Mouse (Mus musculus) neural tube, embryonic 13.5 days (tissue): ENCODE data around the gene Clip2. TPM values are rescaled to one million over a fixed set of nuclear protein-coding genes. Genes with fewer than 3 reads are reported as not detected.

ENCODE experiments used
- ATAC-seq: fragments of 200-750 bp; cut with Nextera tagmentation; 2 replicates; pipeline ENCODE4 v1.8.0; 2017; ENCODE audit warnings: low read depth, mild to moderate bottlenecking, moderate TSS enrichment, moderate library complexity
- H3K27ac ChIP-seq: fragments of 300-500 bp; sonication (generic); replicated peaks from 2 replicates; pipeline ENCODE4 v1.5.1; 2015; ENCODE audit warnings: moderate library complexity, mild to moderate bottlenecking, inconsistent platforms
- H3K27me3 ChIP-seq: fragments of 300-500 bp; sonication (generic); 2 replicates; pipeline ENCODE4 v1.6.1; 2015; ENCODE audit warnings: mild to moderate bottlenecking, inconsistent platforms
- H3K36me3 ChIP-seq: fragments of 300-500 bp; sonication (generic); 2 replicates; pipeline ENCODE4 v1.6.1; 2015; ENCODE audit warnings: mild to moderate bottlenecking, inconsistent platforms
- H3K4me1 ChIP-seq: fragments of 300-500 bp; sonication (generic); replicated peaks from 2 replicates; pipeline ENCODE4 v1.6.1; 2015; ENCODE audit warnings: inconsistent platforms
- H3K4me2 ChIP-seq: fragments of 300-500 bp; sonication (generic); 2 replicates; pipeline ENCODE4 v1.6.1; 2015; ENCODE audit warnings: inconsistent platforms, mild to moderate bottlenecking, moderate library complexity
- H3K4me3 ChIP-seq: fragments of 300-500 bp; sonication (generic); 2 replicates; pipeline ENCODE4 v1.5.1; 2015; ENCODE audit warnings: mild to moderate bottlenecking, inconsistent platforms
- H3K9ac ChIP-seq: fragments of 300-500 bp; sonication (generic); 2 replicates; pipeline ENCODE4 v1.6.1; 2015; ENCODE audit warnings: moderate library complexity, mild to moderate bottlenecking, inconsistent platforms
- H3K9me3 ChIP-seq: fragments of 300-500 bp; sonication (generic); 2 replicates; pipeline ENCODE4 v1.6.1; 2016; ENCODE audit warnings: inconsistent platforms
- WGBS: fragments of 180-500 bp; shearing (Covaris S2); methylation state at CpG from one replicate; pipeline ENCODE4 v1.1.7; 2015; 5-methylcytosine and 5-hydroxymethylcytosine counted together
- polyA plus RNA-seq: library from polyadenylated mRNA; unstranded; fragments of >200 nt; fragmentation: Nextera tagmentation; extraction: Ambion mirVana; gene quantifications from 2 replicates; pipeline ENCODE4 v1.2.1, GENCODE M21; 2015

Gene Clip2
- polyA plus RNA-seq, 1 experiment from 2014 or later, result 11.9 TPM

DNA sequence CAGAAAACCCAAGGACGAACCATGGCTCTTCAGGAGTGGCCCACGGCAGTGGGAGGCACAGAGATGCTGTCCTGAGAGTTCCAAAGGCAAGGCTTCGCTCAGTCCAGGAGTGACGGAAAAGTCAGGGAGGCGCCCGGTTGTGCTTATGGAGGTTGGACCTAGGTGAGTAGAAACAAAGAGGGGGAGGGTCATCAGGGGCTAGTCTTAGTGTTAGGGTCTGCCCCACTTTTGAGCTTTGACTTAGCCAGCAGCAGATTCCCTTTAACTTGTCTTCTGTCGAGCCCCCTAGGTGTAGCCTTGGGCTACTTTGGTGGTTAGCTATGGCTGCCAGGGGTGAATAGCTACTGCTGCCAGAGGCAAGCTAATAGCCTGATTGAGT, 7.8 kb upstream of the Clip2 start, which contains the start of gene Syna:
TSS of gene Syna (minus strand) at position 101 of the 379 bp plus-strand sequence.
- H3K4me3 ChIP-seq, result no peak within 1 kb of the TSS
- H3K9me3 ChIP-seq, result 0 out of 2 replicates have a peak, but pooled peaks cover 2% of the 10 kb centered on the region
- H3K27me3 ChIP-seq, result no peaks in the 10 kb centered on the region
- no peak within 1 kb of the TSS for H3K9ac ChIP-seq
- no peak within 1 kb of the TSS for H3K4me2 ChIP-seq
- no peaks in the 10 kb centered on the region; the same call in 1 of the 2 replicates for H3K36me3 ChIP-seq
- 96% methylated on average over 7 of the region's 7 CpGs for WGBS
- peaks cover 9% of the 10 kb centered on the region for H3K4me1 ChIP-seq
- H3K27ac ChIP-seq, result no peak within 1 kb of the TSS
- no peak for ATAC-seq

DNA sequence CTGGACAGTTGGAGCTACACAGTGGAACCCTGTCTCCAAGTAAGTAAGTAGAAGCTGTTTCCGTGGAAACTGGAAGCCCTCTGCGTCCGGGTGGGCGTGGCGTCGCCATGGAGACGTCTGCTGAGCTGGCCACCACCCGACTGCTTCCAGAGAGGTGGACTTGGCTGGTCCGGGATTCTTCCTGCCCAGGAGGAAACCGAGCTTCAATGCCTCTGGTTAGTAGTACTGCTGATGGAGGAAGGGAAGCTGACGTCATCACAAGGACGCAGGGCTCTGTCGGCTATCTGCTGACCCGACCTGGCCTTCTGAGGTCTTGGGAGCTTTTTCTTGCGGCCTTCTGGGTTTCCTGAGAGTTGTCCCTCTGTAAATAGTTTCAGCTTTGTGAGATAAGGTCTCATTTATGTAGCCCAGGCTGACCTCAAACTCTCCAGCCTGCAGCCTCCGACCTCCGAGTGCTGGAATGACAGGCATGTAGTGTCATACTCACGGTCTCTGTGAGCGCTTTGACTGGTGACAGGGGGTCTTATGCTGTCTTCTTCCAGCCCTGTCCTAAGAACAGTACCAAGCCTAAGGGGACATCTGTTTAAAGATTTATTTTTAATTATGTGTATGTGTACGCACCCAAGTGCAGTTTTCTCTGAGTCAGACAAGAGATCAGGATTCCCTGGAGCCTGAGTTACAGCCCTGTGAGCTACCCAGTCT, 3.4 kb upstream of the Clip2 start:
- Histone ChIP-seq H3K9ac (peak overlapping the region; percentile 41; the same call in 1 of the 2 replicates), H3K4me1 (peaks cover 27% of the 10 kb centered on the region), H3K4me3 (no peak overlapping the region), H3K4me2 (peak overlapping the region; percentile 40), H3K27me3 (no peaks in the 10 kb centered on the region), H3K27ac (peak overlapping the region; percentile 54; the same call in 1 of the 2 replicates), H3K36me3 (no peaks in the 10 kb centered on the region; the same call in 1 of the 2 replicates), H3K9me3 (0 out of 2 replicates have a peak, but pooled peaks cover 2% of the 10 kb centered on the region)
- ATAC-seq, result no peak
- WGBS, result 14% methylated on average over 20 of the region's 20 CpGs

DNA sequence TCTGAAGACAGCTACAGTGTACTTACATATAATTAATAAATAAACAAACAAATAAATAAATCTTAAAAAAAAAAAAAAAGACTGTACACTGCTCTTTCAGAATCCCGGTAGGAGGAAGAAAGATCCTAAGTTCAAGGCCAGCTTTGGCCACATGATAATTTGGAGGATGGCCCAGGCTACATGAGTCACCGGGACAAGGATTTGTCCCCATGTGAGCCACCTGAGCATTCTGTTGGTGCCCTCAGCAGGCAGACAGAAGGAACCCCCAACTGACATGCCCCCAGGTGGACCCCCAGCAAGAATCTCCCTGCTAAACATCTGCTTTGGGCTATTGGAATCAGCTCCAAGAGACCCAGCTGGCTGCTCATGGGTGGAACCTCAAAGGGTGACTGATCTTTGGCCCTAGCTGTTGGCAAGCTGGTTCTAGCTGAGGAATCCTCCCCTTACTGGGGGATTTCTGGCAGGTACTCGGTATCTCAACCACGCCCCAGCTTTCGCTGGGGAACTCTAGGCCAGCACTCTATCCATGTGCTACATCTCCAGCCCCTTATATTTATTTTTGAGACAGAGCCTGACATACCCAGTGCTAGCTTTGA, 1.8 kb upstream of the Clip2 start:
- no peak overlapping the region for H3K4me2 ChIP-seq
- WGBS, result 90% methylated on average over 5 of the region's 5 CpGs
- 0 out of 2 replicates have a peak, but pooled peaks cover 2% of the 10 kb centered on the region for H3K9me3 ChIP-seq
- H3K36me3 ChIP-seq, result no peaks in the 10 kb centered on the region; the same call in 1 of the 2 replicates
- no peak overlapping the region for H3K9ac ChIP-seq
- no peaks in the 10 kb centered on the region for H3K27me3 ChIP-seq
- no peak overlapping the region for H3K4me3 ChIP-seq
- peaks cover 42% of the 10 kb centered on the region for H3K4me1 ChIP-seq
- no peak for ATAC-seq
- no peak overlapping the region for H3K27ac ChIP-seq

DNA sequence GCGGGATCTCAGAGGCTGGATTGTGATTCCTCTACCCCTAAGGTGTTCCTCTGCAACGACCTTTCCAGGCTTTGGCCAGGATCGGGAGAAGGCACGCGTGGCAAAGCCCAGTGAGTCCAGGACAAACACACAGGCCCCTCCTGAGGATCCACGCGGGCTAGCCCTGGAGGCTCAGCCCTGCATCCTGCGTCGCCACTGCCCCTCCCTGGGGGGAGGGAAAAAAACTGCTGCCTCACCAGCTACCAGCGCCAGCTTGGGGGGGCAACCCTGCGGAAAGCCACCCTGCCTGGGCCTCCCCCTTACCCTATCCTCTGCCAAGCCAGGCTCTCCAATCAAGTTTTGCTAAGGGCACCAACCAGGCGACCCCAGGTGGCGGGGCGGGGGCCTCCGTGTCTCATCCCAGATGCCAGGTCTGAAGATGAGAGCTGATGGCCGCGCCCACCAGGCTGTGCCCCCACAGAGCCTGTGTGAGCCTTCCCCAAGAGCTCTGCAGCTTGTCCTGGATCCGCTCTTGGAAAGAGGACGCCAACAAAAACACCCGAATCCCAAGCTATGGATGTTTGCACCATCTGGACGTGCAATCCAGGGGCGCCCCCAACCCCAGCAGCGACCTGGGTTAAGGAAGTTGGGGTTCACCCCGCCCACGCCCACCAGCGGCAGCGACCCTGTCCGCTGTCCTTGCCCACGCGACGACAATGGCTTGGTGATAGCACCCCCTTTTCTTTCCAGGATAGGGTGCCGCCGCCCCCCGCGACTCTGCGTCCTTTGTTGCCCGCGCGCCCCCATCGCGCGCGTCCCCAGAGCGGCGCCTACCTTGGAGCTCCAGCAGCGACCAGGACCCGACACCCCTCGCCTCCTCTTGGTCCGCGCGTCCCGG, 763 bp downstream of the Clip2 start:
- Histone ChIP-seq H3K9me3 (no peaks in the 10 kb centered on the region), H3K4me2 (peak overlapping the region; percentile 95), H3K36me3 (no peaks in the 10 kb centered on the region; the same call in 1 of the 2 replicates), H3K9ac (peak overlapping the region; percentile 98), H3K27me3 (no peaks in the 10 kb centered on the region), H3K4me3 (peak overlapping the region; percentile 97), H3K4me1 (peaks cover 66% of the 10 kb centered on the region), H3K27ac (peak overlapping the region; percentile 99)
- ATAC-seq, result peak; percentile 51
- WGBS, result 2% methylated on average over 50 of the region's 52 CpGs

DNA sequence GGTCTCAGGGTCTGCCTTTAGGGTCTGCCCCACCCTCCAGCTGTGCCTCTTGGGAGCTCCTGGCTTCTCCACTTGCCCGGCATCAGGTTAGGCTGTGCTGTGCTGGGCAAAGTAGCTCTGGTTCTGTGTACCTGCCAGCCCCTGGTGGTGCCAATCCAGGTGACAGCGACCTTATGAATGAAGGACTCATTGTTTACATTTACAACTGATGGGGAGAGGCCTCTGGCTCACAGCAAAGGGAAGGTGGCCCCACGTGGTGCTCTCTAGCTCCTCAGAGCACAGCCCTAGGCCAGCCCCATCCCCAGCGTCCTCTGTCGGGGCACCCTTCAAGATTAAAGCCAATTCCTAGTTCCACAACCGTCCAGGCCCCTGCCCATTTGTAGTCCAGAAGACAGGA, 1.4 kb downstream of the Clip2 start:
- 8% methylated on average over 6 of the region's 6 CpGs for WGBS
- H3K4me2 ChIP-seq, result peak overlapping the region; percentile 95
- H3K27ac ChIP-seq, result peak overlapping the region; percentile 99
- no peaks in the 10 kb centered on the region for H3K9me3 ChIP-seq
- no peak for ATAC-seq
- H3K27me3 ChIP-seq, result no peaks in the 10 kb centered on the region
- peak overlapping the region; percentile 98 for H3K9ac ChIP-seq
- peaks cover 71% of the 10 kb centered on the region for H3K4me1 ChIP-seq
- no peaks in the 10 kb centered on the region; the same call in 1 of the 2 replicates for H3K36me3 ChIP-seq
- peak overlapping the region; percentile 97 for H3K4me3 ChIP-seq

- Histone ChIP-seq H3K9ac (0 out of 2 replicates have a peak overlapping the region, but pooled peaks have one; percentile 98), H3K9me3 (no peaks in the 10 kb centered on the region), H3K27me3 (no peaks in the 10 kb centered on the region), H3K4me2 (peak overlapping the region; percentile 95), H3K36me3 (peaks cover 7% of the 10 kb centered on the region), H3K4me3 (peak overlapping the region; percentile 97), H3K4me1 (peaks cover 71% of the 10 kb centered on the region), H3K27ac (no peak overlapping the region)
- WGBS, result 90% methylated on average over 3 of the region's 3 CpGs
- ATAC-seq, result no peak
These were observed 2.5 kb downstream of the Clip2 start for GRCm38 (mm10) chr5:134549640-134550168.

DNA sequence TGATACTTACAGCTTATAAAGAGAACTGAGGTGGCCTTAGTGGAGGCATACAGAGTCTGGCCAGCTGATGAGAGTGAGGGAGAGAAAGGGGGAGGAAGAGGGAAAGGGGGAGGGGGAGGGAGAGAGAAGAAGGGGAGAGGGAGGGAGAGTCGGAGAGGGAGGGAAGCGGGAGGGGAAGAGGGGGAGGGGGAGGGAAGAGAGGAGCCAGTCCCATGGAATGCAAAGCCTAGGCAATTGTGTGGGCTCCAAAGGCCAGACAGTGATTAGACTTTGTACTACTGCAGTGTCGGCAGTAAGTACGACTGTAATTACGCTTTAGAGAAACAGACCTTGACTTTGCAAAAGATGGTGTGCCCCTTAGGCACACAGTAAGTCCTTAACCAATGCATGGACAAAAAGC, 3.9 kb downstream of the Clip2 start:
- H3K4me1 ChIP-seq, result peaks cover 76% of the 10 kb centered on the region
- peak overlapping the region; percentile 95 for H3K4me2 ChIP-seq
- H3K9me3 ChIP-seq, result no peaks in the 10 kb centered on the region
- peaks cover 14% of the 10 kb centered on the region for H3K36me3 ChIP-seq
- no peak overlapping the region for H3K4me3 ChIP-seq
- no peak overlapping the region for H3K27ac ChIP-seq
- no peaks in the 10 kb centered on the region for H3K27me3 ChIP-seq
- 51% methylated on average over 5 of the region's 5 CpGs for WGBS
- H3K9ac ChIP-seq, result 0 out of 2 replicates have a peak overlapping the region, but pooled peaks have one; percentile 5
- ATAC-seq, result no peak

- peak overlapping the region; percentile 41; the same call in 1 of the 2 replicates for H3K9ac ChIP-seq
- H3K27ac ChIP-seq, result no peak overlapping the region
- 84% methylated on average over 7 of the region's 7 CpGs for WGBS
- no peak for ATAC-seq
- H3K4me3 ChIP-seq, result no peak overlapping the region
- peaks cover 80% of the 10 kb centered on the region for H3K4me1 ChIP-seq
- no peaks in the 10 kb centered on the region for H3K9me3 ChIP-seq
- no peaks in the 10 kb centered on the region for H3K27me3 ChIP-seq
- H3K4me2 ChIP-seq, result no peak overlapping the region
- H3K36me3 ChIP-seq, result peaks cover 14% of the 10 kb centered on the region
These were observed 5.4 kb downstream of the Clip2 start for GRCm38 (mm10) chr5:134546790-134547189.

DNA sequence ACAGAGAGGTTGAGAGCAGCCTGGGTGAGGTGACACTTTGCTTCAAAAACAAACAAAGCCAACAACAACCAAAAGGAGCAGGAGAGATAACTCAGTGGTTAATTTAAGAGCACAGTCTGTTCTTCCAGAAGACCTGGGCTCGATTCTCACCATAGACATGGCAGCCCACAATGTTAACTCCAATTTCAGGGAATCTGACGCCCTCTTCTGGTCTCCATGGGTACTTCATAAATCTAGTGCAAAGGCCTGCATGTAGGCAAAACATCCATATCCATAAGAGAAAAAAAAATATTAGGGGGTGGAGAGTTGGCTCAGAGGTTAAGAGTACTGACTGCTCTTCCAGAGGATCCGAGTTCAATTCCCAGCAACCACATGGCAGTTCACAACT, 7.0 kb downstream of the Clip2 start:
- Histone ChIP-seq H3K27ac (no peak overlapping the region), H3K9me3 (no peaks in the 10 kb centered on the region), H3K36me3 (peaks cover 19% of the 10 kb centered on the region), H3K4me3 (no peak overlapping the region), H3K4me1 (peaks cover 85% of the 10 kb centered on the region), H3K4me2 (no peak overlapping the region), H3K9ac (no peak overlapping the region), H3K27me3 (no peaks in the 10 kb centered on the region)
- WGBS, result 57% methylated on average over 3 of the region's 3 CpGs
- no peak for ATAC-seq

DNA sequence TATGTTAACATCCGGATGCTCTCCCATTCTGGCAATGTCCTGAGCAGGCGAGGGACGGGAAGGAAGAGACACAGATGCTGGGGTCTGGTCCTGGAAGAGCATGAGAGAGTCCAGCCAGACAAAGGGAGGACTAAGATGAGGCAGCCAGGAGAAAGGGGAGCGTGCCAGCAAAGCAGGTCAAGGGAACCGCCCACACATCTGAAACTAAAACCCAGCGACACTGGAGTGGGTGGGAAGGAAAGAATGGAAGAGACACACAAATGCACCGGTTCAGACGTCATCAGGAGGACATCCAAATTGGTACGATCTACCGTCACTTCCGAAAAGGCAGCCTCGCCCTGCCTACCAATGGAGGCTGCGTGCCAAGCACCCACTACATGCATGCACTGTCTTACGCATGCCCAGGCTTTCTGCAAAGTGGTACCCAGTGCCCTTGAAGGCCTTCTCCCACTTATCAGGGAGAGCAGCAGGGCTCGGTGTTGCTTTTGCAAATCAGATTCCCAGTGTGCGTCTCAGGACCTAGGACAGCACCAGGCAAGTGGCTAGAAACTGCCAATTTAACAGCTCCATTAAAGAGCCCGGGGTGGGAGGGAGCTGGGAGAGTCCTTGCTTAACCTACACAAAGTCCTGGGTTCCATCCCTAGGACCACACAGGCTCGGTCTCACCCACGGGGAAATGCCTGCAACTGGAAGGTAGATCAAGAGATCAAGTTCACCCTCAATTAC, 7.6 kb downstream of the Clip2 start:
- Histone ChIP-seq H3K4me2 (no peak overlapping the region), H3K36me3 (peaks cover 19% of the 10 kb centered on the region), H3K27me3 (no peaks in the 10 kb centered on the region), H3K4me1 (peaks cover 85% of the 10 kb centered on the region), H3K27ac (no peak overlapping the region), H3K9ac (no peak overlapping the region), H3K9me3 (no peaks in the 10 kb centered on the region), H3K4me3 (no peak overlapping the region)
- ATAC-seq, result no peak
- 66% methylated on average over 19 of the region's 19 CpGs for WGBS

DNA sequence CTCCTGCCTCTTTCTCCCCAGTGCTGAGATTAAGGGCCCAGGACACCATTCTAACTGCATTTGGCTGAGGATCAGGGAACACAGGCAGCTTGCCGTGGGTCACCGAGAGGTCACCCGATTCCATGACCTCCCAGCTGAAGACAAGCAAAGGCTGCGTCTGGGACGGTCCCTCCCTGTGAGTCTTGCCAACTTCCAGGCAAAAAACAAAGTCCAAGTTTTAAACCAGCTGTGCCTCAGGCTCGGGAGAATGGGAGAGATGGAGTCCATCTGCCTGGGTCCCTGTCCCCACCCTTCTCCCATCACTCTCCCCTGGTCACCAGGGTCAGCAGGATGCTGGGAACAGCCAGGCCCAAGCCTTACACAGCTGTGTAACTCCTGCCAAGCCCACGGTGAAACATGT, 10.6 kb downstream of the Clip2 start:
- no peaks in the 10 kb centered on the region for H3K9me3 ChIP-seq
- H3K4me3 ChIP-seq, result no peak overlapping the region
- H3K36me3 ChIP-seq, result peaks cover 41% of the 10 kb centered on the region
- peaks cover 60% of the 10 kb centered on the region for H3K4me1 ChIP-seq
- H3K27me3 ChIP-seq, result no peaks in the 10 kb centered on the region
- WGBS, result 31% methylated on average over 7 of the region's 7 CpGs
- H3K4me2 ChIP-seq, result no peak overlapping the region
- no peak overlapping the region for H3K27ac ChIP-seq
- no peak overlapping the region; the same call in 1 of the 2 replicates for H3K9ac ChIP-seq
- ATAC-seq, result no peak
